Mouse (Mus musculus) small intestine, adult 2 months (tissue): ENCODE data around the gene Tbxas1.

ENCODE experiments used
- CTCF ChIP-seq: fragments of 200-500 bp; IDR thresholded peaks from 2 replicates; pipeline ENCODE4 v1.5.1; 2012; ENCODE audit warnings: low read depth, mild to moderate bottlenecking, control low read depth, inconsistent platforms, low read length, moderate library complexity, mixed read lengths; ENCODE audit not compliant: insufficient replicate concordance, insufficient read length; ENCODE audit errors: extremely low read depth
- POLR2A ChIP-seq: fragments of 200-500 bp; IDR thresholded peaks from 2 replicates; pipeline ENCODE4 v1.6.1; 2012; ENCODE audit warnings: low read depth, mild to moderate bottlenecking, control low read depth, inconsistent platforms, low read length, moderate library complexity

- TF ChIP-seq CTCF (no peak), POLR2A (no peak)
Measured at GRCm38 (mm10) chr6:38944826-38945225, 69.6 kb downstream of the Tbxas1 start.
